Mouse (Mus musculus) adrenal gland, postnatal 4 days (tissue): ENCODE measurements around the gene Ccr2. TPM values are rescaled to one million over a fixed set of nuclear protein-coding genes. Genes with fewer than 3 reads are reported as not detected.
"Not testable (repeated sequence)": the region's sequence is repeated elsewhere in the genome, so short reads cannot be mapped to it uniquely, and the experiment has no call there.

ENCODE experiments used
- DNase-seq, 2 experiments: peaks; one replicate each; pipeline ENCODE4 v3.0.0; 2021 to 2022; ENCODE audit warnings: low spot score in 2 of 2, mixed read lengths in 2 of 2
- total RNA-seq, 2 experiments: library from RNA; stranded (reverse); gene quantifications; 2 replicates each; pipeline ENCODE4 v1.2.3; 2021

The Ccr2 gene
- total RNA-seq, 2 experiments from 2014 or later = 1.4 to 1.6 TPM

DNA sequence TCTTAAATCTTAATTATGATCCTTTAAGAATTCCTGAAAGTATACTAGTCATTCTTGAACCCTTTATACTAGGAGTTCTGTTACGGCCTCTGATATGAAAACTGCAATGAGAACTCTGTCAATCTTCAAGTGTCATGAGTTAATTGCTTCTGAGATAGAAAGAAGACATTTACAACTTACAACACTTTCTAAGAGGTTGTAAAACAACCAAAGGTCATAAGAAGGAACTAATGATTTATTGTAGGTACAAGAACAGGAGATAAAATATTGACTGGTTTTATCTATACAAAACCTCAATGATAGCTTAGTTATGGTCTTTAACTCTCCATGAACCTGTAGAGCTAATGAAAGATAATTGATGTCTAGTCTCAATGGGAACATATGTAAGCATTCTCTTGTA is 12.0 kb downstream of the Ccr2 start:
- DNase-seq = no peak

DNA sequence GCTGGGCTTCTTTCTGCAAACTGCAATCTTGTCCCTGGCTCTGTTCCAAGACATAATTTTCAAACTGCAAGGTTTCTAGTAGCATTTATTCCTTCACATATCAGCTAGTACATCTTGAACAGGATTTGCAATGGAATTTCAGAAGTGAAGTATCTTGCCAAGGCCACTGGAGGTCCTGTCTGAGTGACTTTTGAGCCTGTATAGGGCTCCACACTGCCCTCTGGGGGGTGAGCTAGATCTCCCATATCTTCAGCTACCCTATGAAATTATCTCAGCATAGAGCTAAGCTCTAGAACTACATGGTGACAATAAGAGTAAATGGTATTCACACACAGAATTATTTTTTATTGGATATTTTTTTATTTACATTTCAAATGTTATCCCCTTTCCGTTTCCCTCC is 16.7 kb downstream of the Ccr2 start:
- peak in 1 of 2 experiments; percentile 8 for DNase-seq

DNA sequence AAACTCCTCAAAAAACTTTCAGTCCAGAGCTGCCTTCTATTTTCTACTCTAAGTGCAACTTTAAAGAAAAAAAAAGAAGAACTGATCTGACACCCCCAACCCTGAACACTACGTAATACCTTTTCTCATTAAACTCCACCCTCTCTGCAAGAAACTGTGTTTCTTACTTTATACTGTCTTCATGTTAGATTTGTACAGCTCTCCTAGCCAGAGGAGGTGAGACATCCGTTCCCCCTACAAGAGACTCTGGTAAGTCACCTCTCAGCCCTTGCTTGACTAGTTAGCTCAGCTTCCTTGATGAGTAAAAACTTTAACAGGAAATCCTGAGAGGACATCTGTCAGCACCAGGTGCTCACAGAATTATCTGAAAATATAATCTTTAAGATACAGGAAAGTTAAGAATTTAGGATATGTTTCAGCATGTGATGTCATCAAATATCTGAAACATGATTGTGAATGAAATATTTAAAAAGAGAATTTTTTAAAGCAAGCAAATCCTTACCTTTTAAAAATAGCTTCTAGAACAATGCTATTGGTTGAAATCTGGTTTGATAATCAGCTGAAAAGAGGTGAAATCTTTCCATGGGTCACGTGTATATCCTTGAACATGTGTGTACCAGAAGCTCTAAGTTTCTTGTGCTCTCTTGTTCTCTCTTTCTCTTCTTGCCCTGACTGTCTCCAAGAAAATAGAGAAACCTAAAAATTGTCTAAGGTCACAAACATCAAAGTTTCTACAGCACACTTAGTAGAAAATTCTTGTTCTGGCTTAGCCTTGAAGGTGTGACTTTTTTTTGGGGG is 19.8 kb downstream of the Ccr2 start, which contains the start of gene Ccr5:
Ccr5 (plus strand) TSS at position 157 of the 798 bp plus-strand sequence.
- no peak for DNase-seq

DNA sequence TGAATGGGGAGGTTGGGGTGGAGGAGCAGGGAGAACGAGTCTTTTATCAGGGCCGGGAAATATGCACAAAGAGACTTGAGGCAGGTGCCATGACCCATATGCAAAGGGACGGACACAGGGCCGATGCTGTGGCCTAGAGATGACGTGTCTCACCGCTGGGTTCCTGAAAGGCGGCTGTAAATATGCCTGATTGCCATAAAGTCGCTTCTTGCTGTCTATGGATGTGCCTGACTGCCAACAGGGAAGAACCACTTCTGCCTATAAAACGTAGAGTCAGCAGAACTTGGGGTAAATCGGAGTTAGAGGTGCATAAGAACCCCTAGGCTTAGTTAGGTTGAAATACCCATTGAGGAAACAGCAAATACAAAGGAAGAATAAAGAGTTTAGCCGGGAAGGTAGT is 23.8 kb downstream of the Ccr2 start:
- no peak for DNase-seq

DNA sequence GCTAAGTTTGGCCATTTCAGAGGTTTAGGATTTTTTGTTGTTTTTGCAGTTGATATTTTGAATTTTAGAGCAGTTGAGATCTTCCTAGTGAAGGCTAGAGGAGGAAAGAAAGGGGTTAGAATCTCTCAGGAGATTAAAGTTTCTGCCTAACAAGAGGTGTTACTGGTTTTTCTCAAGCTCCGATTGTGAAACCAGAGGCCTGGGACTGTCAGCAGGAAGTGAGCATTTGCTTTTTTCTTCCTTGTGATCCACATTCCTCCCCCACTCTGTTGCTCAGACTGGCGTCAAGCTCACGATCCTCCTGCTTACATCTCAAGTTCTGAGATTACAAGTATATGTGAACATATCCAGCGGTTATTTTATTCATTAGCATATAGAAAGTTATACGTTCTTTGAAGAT is 24.6 kb downstream of the Ccr2 start:
- no peak for DNase-seq

DNA sequence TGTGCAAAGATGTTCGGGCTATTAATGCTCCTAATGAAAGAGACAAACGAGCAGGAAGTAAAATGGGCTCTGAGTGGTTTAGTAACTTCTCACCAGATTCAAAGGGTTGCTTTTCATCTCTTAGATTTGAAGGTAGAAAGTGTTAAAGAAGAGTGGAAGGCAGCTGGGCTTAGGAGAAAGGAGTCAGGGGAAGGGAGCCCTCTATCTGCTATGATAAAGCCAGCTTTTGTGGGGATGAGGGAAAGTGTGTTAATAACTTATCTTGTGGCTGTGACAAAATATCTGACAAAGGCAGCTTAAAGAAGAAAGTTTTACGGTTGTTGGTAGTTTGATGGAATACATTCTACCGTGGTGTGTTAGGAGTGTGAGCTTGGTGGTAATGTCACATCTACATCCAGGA is 25.7 kb downstream of the Ccr2 start:
- DNase-seq = no peak

DNA sequence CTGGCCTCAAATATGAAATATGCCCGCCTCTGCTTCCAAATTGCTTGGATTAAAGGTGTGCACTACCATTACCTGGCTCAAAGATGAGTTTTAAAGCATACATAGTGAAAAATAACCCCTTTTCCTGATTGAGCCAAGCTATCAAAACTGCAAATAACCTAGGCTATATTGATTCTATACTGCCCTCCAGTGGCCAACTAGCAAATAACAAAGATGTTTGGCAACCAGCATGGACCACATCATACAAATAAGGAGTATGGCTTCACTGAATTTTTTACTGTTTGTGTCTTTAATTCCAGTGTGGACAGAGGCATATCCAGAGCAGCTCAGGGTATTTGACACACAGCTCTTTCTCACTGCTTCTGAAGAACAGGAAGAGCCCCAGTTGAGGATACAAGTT is 26.6 kb downstream of the Ccr2 start:
- DNase-seq = peak in 1 of 2 experiments; percentile 9

DNA sequence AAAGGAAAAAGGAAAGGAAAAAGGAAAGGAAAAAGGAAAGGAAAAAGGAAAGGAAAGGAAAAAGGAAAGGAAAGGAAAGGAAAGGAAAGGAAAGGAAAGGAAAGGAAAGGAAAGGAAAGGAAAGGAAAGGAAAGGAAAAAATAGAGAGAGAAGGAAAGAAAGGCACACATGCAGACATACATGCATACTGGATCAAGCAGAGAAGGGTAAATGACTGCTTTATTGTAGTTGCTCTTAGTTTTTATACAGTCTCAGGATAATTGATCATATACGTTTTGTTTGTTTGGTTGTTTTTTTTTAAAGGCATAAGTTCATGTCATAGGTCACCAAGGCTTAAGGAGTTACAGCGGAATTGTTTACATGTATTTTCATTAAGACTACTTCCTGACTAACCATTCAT is 31.1 kb downstream of the Ccr2 start:
- not testable (repeated sequence) for DNase-seq

DNA sequence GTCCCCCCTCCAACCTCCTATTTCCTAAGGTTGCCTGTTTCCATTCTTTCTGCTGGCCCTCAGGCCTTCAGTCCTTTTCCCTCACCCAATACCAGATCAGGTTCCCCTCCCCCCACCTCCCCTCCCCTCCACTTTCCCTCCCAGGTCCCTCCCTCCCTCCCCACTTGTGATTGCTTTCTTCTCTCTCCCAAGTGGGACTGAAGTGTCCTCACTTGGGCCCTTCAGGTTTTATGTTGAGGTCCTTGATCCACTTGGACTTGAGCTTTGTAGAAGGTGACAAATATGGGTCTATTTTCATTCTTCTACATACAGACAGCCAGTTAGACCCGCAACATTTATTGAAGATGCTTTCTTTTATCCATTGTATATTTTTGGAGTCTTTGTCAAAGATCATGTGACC is 33.2 kb downstream of the Ccr2 start:
- DNase-seq = not testable (repeated sequence)

DNA sequence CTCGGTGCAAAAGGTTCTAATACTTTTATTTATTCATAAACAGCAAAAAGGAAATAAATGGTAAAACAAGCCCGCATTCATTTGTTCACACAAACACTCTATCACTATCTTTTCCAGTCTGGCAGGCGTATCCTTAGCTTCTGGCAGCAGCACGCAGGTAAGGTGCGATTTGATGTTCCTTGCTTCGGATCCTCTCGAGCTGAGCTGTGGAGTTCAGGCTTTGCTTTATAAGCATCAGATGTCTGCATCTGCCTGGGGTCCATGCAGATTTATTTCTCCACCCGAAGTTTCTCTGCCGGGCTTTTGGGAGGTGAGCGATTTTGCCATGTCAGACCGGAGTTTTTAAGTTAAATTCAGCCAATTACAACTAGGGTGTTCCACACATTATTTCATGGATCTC is 35.9 kb downstream of the Ccr2 start:
- no peak for DNase-seq

DNA sequence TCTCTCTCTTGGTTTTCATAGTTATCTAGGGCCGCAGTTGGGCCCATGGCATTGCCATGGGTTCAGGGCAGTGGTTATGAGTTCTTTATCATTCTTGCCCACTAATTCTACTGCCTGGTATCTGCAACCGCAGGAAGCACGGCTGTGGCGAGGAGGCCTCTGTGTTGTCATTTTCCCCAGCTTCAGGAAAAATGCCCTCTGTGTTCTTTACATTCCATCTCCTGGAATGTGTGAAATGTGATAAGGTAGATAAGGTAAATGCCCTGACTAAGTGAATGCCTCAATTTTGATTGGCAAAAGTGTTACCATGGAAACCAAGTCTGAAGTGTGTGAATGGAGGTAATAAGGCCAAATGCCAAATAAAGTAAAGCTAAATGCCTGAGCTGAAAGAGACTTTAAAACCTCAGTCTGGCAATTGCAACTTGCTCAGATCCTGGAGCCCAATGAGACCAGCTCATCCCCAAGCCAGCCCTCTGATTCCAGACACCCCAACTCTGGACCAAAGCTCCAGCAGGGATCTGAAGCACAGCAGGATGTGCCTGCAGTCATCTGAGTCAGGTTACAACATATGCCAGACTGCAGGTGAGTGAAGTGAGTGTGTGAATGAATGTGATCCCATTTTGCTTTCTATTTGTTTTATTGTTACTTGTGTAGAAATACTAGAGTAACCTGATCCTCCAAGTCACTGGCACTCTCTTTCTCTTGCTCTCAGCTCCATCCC is 36.5 kb downstream of the Ccr2 start:
- no peak for DNase-seq

DNA sequence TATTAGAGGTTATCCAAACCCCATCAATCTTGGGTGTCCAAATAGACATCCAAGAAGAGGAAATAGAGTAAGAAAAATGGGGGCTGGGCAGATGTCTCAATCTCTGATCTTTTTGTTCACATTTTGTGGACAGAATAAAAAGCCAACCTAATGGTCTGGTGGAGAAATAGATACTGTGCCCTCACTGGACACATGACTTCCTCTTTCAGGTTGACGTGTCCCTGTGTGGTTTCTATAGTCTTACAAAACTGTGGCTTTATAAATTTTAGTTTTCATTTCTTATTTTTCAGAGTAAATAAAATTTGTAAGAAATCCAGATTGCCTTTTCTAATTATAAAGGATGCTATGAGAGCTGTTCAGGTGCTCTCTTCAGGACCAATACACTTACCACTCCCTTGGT is 41.9 kb downstream of the Ccr2 start:
- no peak for DNase-seq

DNA sequence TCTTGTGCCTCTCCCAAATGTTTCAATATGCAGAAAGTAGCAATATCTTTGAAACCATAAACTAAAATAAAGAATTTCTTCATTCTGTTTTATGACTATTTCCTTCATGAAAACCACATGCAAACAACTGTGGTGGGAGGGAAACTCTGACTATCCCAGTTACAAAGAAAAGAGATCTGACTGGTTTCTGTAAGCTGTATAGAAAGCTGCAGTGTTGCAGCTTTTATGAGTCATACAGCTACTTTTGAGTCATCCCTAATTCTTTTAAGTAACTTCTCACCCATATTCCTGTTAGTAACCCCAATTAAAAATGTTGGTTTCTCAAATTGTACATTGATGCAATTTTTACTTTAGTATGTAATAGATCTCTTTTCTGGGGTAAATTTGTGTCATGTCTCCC is 44.6 kb downstream of the Ccr2 start:
- no peak for DNase-seq

Other genes starting within 250 kb of the Ccr2 start
- gene Xcr1, start 239.9 kb upstream of the Ccr2 start, total RNA-seq = under 1 TPM in 1 of 2 experiments, not detected in 1; 0.11 TPM
- gene Ccr1, start 133.3 kb upstream of the Ccr2 start, total RNA-seq = 1 to 10 TPM; 2.6 to 2.9 TPM
- not detected for gene Ccr1l1, start 123.5 kb upstream of the Ccr2 start, total RNA-seq
- gene Ccr3, start 80.0 kb upstream of the Ccr2 start, total RNA-seq = under 1 TPM; 0.11 to 0.14 TPM
- 1 to 10 TPM; 1.6 to 3.2 TPM for gene Ccr5, start 19.6 kb downstream of the Ccr2 start, total RNA-seq
- 10 to 100 TPM; 21.2 to 22.7 TPM for gene 2010315B03Rik, start 210.7 kb downstream of the Ccr2 start, total RNA-seq